Mouse (Mus musculus) lung, postnatal 0 days (tissue): ENCODE results near the gene Btrc.

ENCODE experiments used
- CTCF ChIP-seq: IDR thresholded peaks from 2 replicates; pipeline ENCODE4 v1.5.1; 2016; ENCODE audit warnings: antibody characterized with exemption, mild to moderate bottlenecking
- EP300 ChIP-seq: IDR thresholded peaks from 2 replicates; pipeline ENCODE4 v1.6.1; 2016; ENCODE audit warnings: antibody characterized with exemption, mild to moderate bottlenecking, control low read depth

- no peak for TF ChIP-seq CTCF
- no peak for TF ChIP-seq EP300
Measured at GRCm38 (mm10) chr19:45515341-45515740, 151.8 kb downstream of the Btrc start.
